22 mouse cellular contexts compared by ENCODE assay signal in genomic region chr2:45085653-45086052, GRCm38 (mm10). TPM values are rescaled to one million over a fixed set of nuclear protein-coding genes. Genes with fewer than 3 reads are reported as not detected.
A peak's percentile ranks its signal among the peaks of the same experiment; 100 is the strongest.
DNase-seq lines count a peak whose midpoint lies in the region; ATAC-seq and TF ChIP-seq lines count a peak whose summit lies in the region.
"Had no signal": no experiment of that assay in that cellular context is flagged by ENCODE, and none has a peak within 500 bp of the region (broad histone marks: within the 10 kb centered on the region; RNA-seq: fewer than 3 reads in every experiment).

No protein-coding gene starts in this region.

- TF ChIP-seq CTCF in gastrocnemius, adult 2 months (IDR thresholded peaks at IDR 0.05): no peak
- no peak for TF ChIP-seq CTCF in olfactory bulb, adult 2 months (IDR thresholded peaks at IDR 0.05; ENCODE audit: insufficient read depth, low read depth, low read length)

- H3K4me3 ChIP-seq in gastrocnemius, adult 2 months: no peak overlapping the region
- H3K4me3 ChIP-seq in olfactory bulb, adult 2 months (ENCODE audit: insufficient read depth, low read depth, low read length): no peak overlapping the region
- H3K4me3 ChIP-seq: embryonic facial prominence, embryonic 13.5 days; heart, embryonic 10.5 days; hindbrain, embryonic 12.5 days; liver, embryonic 15.5 days had no signal

- peak overlapping the region; percentile 48 for H3K27ac ChIP-seq in gastrocnemius, adult 2 months
- H3K27ac ChIP-seq in olfactory bulb, adult 2 months (ENCODE audit: insufficient read depth, low read depth, low read length): peak overlapping the region; percentile 47
- H3K27ac ChIP-seq: embryonic facial prominence, embryonic 13.5 days; heart, embryonic 10.5 days; hindbrain, embryonic 12.5 days; liver, embryonic 15.5 days had no signal

- WGBS in olfactory bulb, adult 2 months: 42% methylated on average over 5 of the region's 5 CpGs

- DNase-seq in gastrocnemius, adult 2 months: no peak
- no peak for DNase-seq in gastrocnemius, postnatal 25 days
- peak; percentile 2 for DNase-seq in right cerebral cortex, postnatal 4 days
- DNase-seq in right cerebral cortex, adult 18-20 months: no peak
- DNase-seq in embryo, embryonic 10.5 days (ENCODE audit: low spot score): no peak
- DNase-seq in testis, postnatal 10 days (ENCODE audit: low spot score): no peak
- DNase-seq: adrenal gland, postnatal 25 days; cerebellum, adult 11-12 months; gastrocnemius, postnatal 14 days; heart, postnatal 10 days; kidney, adult 8-10 months; kidney, postnatal 14 days; thymus, postnatal 36 days had no signal

- ATAC-seq in granulocyte monocyte progenitor cell, adult 5-6 weeks (replicated peaks; ENCODE audit: poor library complexity, severe bottlenecking): peak; percentile 83
- ATAC-seq: lung, postnatal 0 days; midbrain, embryonic 16.5 days; Patski had no signal

- TF ChIP-seq POLR2A in olfactory bulb, adult 2 months (IDR thresholded peaks at IDR 0.05; ENCODE audit: insufficient read depth, low read depth, low read length): no peak

- intact Hi-C loops in gastrocnemius, adult 2 months (cut with DNase I): no loop called here

- peaks cover 11% of the 10 kb centered on the region for H3K4me1 ChIP-seq in olfactory bulb, adult 2 months (ENCODE audit: control insufficient read depth, insufficient read depth, low read length)

RNA-seq across cellular contexts. Expression of gene Zeb2, which starts 31.5 kb away (rescaled TPM):
- 10 to 100 TPM; 31.3 to 41.6 TPM for total RNA-seq in gastrocnemius, adult 2 months (2021)
- total RNA-seq in gastrocnemius, postnatal 25 days (2021): 10 to 100 TPM; 39.6 to 47.4 TPM
- 286 and 309 TPM in 2 replicates for total RNA-seq in granulocyte monocyte progenitor cell, adult 5-6 weeks (2014; fragmentation: Nextera tagmentation)
- 167 and 168 TPM in 2 replicates for total RNA-seq in granulocyte monocyte progenitor cell, adult 5-6 weeks (2017)
- polyA plus RNA-seq in olfactory bulb, adult 2 months (2012; ENCODE audit: insufficient read depth, insufficient read length, low replicate concordance, missing spikeins): 125 and 1,127 TPM in 2 replicates
